Mouse (Mus musculus) heart, postnatal 0 days (tissue): ENCODE results near the gene Qk. TPM values are rescaled to one million over a fixed set of nuclear protein-coding genes. Genes with fewer than 3 reads are reported as not detected.

Experiments
- ATAC-seq: fragments of 200-750 bp; cut with Nextera tagmentation; 2 replicates; pipeline ENCODE4 v1.8.0; 2017; ENCODE audit warnings: low read depth, moderate number of reproducible peaks, moderate library complexity; ENCODE audit not compliant: insufficient read depth
- DNase-seq: peaks from one replicate; pipeline ENCODE4 v3.0.0-alpha.2; 2016; ENCODE audit warnings: low spot score
- H3K27ac ChIP-seq: fragments of 300-500 bp; sonication (generic); 2 replicates; pipeline ENCODE4 v1.5.1; 2014; ENCODE audit warnings: low read depth, mild to moderate bottlenecking
- H3K27me3 ChIP-seq: fragments of 300-500 bp; sonication (generic); 2 replicates; pipeline ENCODE4 v1.6.1; 2014; ENCODE audit warnings: low read length, mixed read lengths; ENCODE audit not compliant: control insufficient read depth, insufficient read depth
- H3K36me3 ChIP-seq: fragments of 300-500 bp; sonication (generic); replicated peaks from 2 replicates; pipeline ENCODE4 v1.6.1; 2014; ENCODE audit warnings: low read length, mixed read lengths; ENCODE audit not compliant: control insufficient read depth, insufficient read depth
- H3K4me1 ChIP-seq: fragments of 300-500 bp; sonication (generic); 2 replicates; pipeline ENCODE4 v1.6.1; 2014; ENCODE audit warnings: antibody characterized with exemption; ENCODE audit not compliant: control insufficient read depth, insufficient read depth
- H3K4me2 ChIP-seq: fragments of 300-500 bp; sonication (generic); 2 replicates; pipeline ENCODE4 v1.6.1; 2014; ENCODE audit warnings: low read depth, mild to moderate bottlenecking, low read length, moderate library complexity
- H3K4me3 ChIP-seq: fragments of 300-500 bp; sonication (generic); 2 replicates; pipeline ENCODE4 v1.5.1; 2014; ENCODE audit warnings: low read depth, low read length
- H3K9ac ChIP-seq: fragments of 300-500 bp; sonication (generic); replicated peaks from 2 replicates; pipeline ENCODE4 v1.6.1; 2014; ENCODE audit warnings: low read depth, low read length, mixed read lengths
- H3K9me3 ChIP-seq: fragments of 300-500 bp; sonication (generic); replicated peaks from 2 replicates; pipeline ENCODE4 v1.6.1; 2016; ENCODE audit warnings: low read length; ENCODE audit not compliant: control insufficient read depth
- CTCF ChIP-seq: IDR thresholded peaks from 2 replicates; pipeline ENCODE4 v1.5.1; 2016; ENCODE audit warnings: antibody characterized with exemption, control low read depth, low read depth
- EP300 ChIP-seq: IDR thresholded peaks from 2 replicates; pipeline ENCODE4 v1.6.1; 2016; ENCODE audit warnings: antibody characterized with exemption, low read depth
- whole genome bisulfite sequencing: fragments of 180-500 bp; shearing (Covaris S2); extraction: QIAGEN DNeasy Blood & Tissue Kit; methylation state at CpG from one replicate; pipeline ENCODE4 v1.1.7; 2014; 5-methylcytosine and 5-hydroxymethylcytosine counted together
- polyA plus RNA-seq: library from polyadenylated mRNA; unstranded; fragments of >200 nt; fragmentation: Nextera tagmentation; extraction: Ambion mirVana; gene quantifications from 2 replicates; pipeline ENCODE4 v1.2.1, GENCODE M21; 2015
- total RNA-seq: library from RNA; depleted of rRNA; stranded (reverse); fragments of >200 nt; gene quantifications from 2 replicates; pipeline ENCODE4 v1.2.3, GENCODE M21; 2014; ENCODE audit warnings: low replicate concordance

The Qk gene
- total and polyA plus RNA-seq, 2 experiments from 2014 or later = 54.8 to 359 TPM

DNA sequence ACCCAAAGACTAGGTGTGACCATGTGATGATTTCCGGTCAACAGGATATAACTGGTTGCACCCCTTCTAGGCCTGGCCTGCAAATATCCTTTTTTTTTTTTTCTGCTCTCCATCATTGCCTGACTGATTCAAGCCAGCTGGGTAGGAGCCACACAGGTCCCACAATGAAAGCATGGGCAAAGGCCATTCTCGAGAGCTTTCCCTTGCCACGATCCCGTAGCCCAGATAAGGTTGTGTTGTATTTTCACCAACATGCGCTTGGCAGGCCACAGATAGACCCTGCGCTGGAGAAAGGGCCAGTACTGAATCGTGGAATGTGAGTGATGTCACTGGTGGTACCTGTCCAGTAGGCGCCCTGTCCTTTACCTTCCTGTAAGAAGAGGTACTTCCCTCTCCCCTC, 13.7 kb upstream of the Qk start:
- Histone ChIP-seq H3K9me3 (no peaks in the 10 kb centered on the region), H3K9ac (no peak overlapping the region), H3K4me1 (peaks cover 41% of the 10 kb centered on the region), H3K36me3 (no peaks in the 10 kb centered on the region), H3K4me3 (no peak overlapping the region), H3K27ac (peak overlapping the region; percentile 98), H3K27me3 (no peaks in the 10 kb centered on the region), H3K4me2 (no peak overlapping the region)
- TF ChIP-seq EP300 = no peak
- TF ChIP-seq CTCF = no peak
- ATAC-seq = no peak
- 40% methylated on average over 8 of the region's 8 CpGs for WGBS
- no peak for DNase-seq

DNA sequence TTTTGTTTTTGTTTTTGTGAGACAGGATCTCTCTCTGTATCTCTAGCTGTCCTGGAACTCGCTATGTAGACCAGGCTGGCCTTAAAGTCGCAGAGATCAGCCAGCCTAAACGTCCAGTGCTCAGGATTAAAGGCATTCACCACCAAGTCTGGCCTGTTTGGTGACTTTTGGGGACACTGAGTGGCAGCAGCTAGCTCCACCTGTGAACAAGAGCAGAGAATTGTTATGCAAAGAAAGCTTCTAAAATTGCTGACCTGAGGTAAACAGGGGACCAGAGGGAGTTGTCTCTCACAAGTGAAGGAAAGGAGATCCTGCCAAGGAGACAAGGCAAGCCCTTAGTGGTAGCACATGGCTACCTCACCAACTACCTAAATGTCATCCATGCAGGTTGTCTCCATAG, 12.5 kb upstream of the Qk start:
- no peak for ATAC-seq
- DNase-seq = no peak
- no peak overlapping the region for H3K27ac ChIP-seq
- TF ChIP-seq EP300 = no peak
- TF ChIP-seq CTCF = no peak
- 77% methylated on average over 3 of the region's 3 CpGs for WGBS
- no peak overlapping the region for H3K4me3 ChIP-seq
- no peaks in the 10 kb centered on the region for H3K9me3 ChIP-seq
- no peaks in the 10 kb centered on the region for H3K27me3 ChIP-seq
- no peaks in the 10 kb centered on the region for H3K36me3 ChIP-seq
- H3K4me1 ChIP-seq = peaks cover 33% of the 10 kb centered on the region
- no peak overlapping the region for H3K9ac ChIP-seq
- no peak overlapping the region for H3K4me2 ChIP-seq

DNA sequence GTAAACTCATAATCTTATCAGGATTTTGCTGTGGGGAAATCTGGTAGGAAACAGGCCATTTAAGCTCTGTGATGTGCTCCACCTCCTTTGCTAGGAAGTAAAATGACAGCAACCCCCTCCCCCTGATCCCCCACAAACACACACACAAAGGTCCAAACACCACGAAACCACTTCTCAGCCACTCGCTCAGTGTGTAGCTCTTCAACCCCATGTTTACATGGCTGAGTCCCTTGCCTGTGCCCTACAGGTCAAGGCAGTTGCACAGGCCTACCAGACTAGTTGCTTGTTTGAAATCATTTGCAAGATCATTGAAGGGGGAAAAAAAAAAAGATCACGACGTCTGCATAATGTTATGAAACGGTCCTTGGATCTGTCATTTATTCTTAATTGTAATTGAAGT, 9.8 kb upstream of the Qk start:
- Histone ChIP-seq H3K4me2 (no peak overlapping the region), H3K4me1 (peaks cover 25% of the 10 kb centered on the region), H3K27ac (no peak overlapping the region), H3K36me3 (peaks cover 7% of the 10 kb centered on the region; the same call in 1 of the 2 replicates), H3K9ac (no peak overlapping the region), H3K4me3 (no peak overlapping the region), H3K9me3 (no peaks in the 10 kb centered on the region), H3K27me3 (no peaks in the 10 kb centered on the region)
- 88% methylated on average over 5 of the region's 5 CpGs for WGBS
- no peak for TF ChIP-seq EP300
- no peak for TF ChIP-seq CTCF
- ATAC-seq (no peak), DNase-seq (no peak)

DNA sequence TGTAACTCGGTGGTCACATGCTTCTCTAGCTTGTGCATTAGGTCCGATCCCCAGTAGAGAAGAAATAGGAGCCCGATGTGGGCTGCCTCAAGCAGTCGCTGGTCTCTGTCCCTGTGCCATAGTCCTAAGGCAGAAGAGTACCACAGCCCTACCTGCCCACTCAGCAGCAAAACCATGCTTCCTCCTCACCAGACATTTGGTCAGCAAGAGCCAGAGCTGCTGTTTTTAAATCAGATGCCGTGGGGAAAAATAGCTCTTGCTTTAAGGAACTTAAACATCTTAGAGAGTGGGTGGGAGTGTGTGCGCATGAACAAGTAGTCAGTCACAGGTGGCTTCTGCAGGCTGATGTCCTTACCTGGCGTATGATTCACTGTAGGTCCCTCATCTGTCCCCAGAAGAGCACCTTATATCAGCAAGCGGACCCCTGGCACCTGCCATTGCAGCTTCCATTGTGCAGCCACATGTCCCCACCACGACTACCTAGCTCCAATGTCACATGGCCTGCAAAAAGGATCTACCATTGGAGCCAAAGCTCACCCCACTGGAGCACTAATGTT, 9.0 kb upstream of the Qk start:
- H3K4me2 ChIP-seq = no peak overlapping the region
- 87% methylated on average over 9 of the region's 9 CpGs for WGBS
- no peak for ATAC-seq
- DNase-seq = no peak
- H3K4me1 ChIP-seq = peaks cover 17% of the 10 kb centered on the region
- no peaks in the 10 kb centered on the region for H3K9me3 ChIP-seq
- no peak overlapping the region for H3K27ac ChIP-seq
- H3K4me3 ChIP-seq = no peak overlapping the region
- H3K36me3 ChIP-seq = peaks cover 7% of the 10 kb centered on the region; the same call in 1 of the 2 replicates
- TF ChIP-seq CTCF = no peak
- TF ChIP-seq EP300 = no peak
- no peaks in the 10 kb centered on the region for H3K27me3 ChIP-seq
- H3K9ac ChIP-seq = no peak overlapping the region

DNA sequence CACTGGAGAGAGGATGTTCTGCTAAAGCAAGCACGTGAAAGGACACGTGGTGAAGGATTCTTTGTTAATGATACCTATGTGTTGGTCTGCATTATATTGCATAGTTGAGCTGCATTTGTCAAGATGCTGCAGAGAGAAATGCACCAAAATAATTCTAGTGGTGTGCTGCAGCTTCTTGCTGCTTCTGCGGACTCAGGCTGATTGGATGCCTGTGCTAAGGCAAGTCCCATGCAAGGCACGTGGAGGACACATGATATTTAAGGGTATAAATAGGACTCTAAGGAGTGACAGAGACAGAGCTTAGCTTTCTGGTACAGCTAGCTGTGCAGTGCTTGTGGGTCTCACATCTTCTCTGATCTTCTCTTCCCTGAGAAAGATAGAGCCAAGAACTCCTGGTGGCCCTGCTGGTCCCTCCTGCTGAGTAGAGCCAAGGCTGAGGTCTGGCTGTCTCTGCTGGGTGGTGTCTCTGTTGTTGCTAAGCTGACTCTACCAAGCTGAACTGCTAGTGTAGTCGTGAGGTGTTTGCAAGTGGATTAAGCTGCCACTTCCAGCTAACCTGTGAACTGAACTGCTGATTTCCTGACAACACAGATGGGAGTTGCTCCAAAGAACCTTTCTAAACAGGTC, 8.0 kb upstream of the Qk start:
- no peaks in the 10 kb centered on the region for H3K9me3 ChIP-seq

More for the DNA sequence above, 8.0 kb upstream of the Qk start:
- no peak overlapping the region for H3K9ac ChIP-seq
- no peak overlapping the region for H3K4me3 ChIP-seq
- H3K27ac ChIP-seq = peak overlapping the region; percentile 80
- H3K4me2 ChIP-seq = no peak overlapping the region
- TF ChIP-seq EP300 (no peak), CTCF (no peak)
- peaks cover 7% of the 10 kb centered on the region; the same call in 1 of the 2 replicates for H3K36me3 ChIP-seq
- no peak for DNase-seq
- H3K4me1 ChIP-seq = peaks cover 17% of the 10 kb centered on the region
- WGBS = 60% methylated on average over 5 of the region's 5 CpGs
- H3K27me3 ChIP-seq = no peaks in the 10 kb centered on the region
- no peak for ATAC-seq
